In the genomic region with DNA sequence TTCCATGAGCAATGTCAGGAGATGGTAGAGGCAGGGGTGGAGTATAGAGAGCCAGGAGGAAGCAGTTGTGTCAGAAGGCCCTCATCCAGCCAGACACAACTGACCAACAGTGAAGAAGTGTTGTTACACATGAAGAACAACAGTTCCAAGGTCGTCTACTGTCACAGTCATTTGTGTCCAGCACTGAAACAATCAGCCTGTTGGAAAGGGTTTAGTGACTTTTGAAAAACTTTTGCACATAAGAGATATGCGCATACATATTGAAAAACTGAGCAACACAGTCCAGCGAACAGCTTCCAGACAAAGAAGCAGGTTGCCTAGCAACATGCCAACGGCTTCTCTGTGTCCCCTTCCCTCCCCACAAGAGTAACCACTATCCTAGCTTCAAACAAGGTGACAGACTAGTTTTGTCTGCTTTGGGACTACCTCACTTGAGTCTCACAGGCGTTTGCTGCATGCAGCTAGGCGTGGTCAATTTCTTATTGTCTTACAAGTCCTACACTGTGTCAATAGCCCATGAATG, we compare ENCODE assay signal across 20 mouse cellular contexts.
A peak's percentile ranks its signal among the peaks of the same experiment; 100 is the strongest.
DNase-seq lines count a peak whose midpoint lies in the region; ATAC-seq lines count a peak whose summit lies in the region.
"Had no signal": no experiment of that assay in that cellular context is flagged by ENCODE, and none has a peak within 500 bp of the region (broad histone marks: within the 10 kb centered on the region; RNA-seq: fewer than 3 reads in every experiment).

No protein-coding gene starts in this region.

- H3K4me1 ChIP-seq in midbrain, embryonic 11.5 days (ENCODE audit: control insufficient read depth, insufficient read depth, low read length), result peaks cover 14% of the 10 kb centered on the region
- H3K4me1 ChIP-seq: intestine, embryonic 15.5 days had no signal

- H3K4me2 ChIP-seq in midbrain, embryonic 11.5 days, result no peak overlapping the region
- H3K4me2 ChIP-seq: intestine, embryonic 15.5 days; neural tube, embryonic 13.5 days had no signal

- no peaks in the 10 kb centered on the region for H3K36me3 ChIP-seq in midbrain, embryonic 11.5 days (ENCODE audit: control insufficient read depth, insufficient read depth, low read length)
- H3K36me3 ChIP-seq: intestine, embryonic 15.5 days; neural tube, embryonic 13.5 days had no signal

- intact Hi-C loops in heart, postnatal 36 days (cut with DNase I), result no loop called here

- H3K27me3 ChIP-seq in midbrain, embryonic 11.5 days (ENCODE audit: control insufficient read depth, insufficient read depth, low read length), result no peaks in the 10 kb centered on the region
- H3K27me3 ChIP-seq: intestine, embryonic 15.5 days; neural tube, embryonic 13.5 days had no signal

- no peaks in the 10 kb centered on the region for H3K9me3 ChIP-seq in midbrain, embryonic 11.5 days (ENCODE audit: control insufficient read depth, low read length)
- H3K9me3 ChIP-seq: intestine, embryonic 15.5 days; neural tube, embryonic 13.5 days had no signal

- no peak overlapping the region for H3K27ac ChIP-seq in midbrain, embryonic 11.5 days (ENCODE audit: low read depth, low read length)
- H3K27ac ChIP-seq: heart, adult 2 months; intestine, embryonic 15.5 days; liver, embryonic 14.5 days; neural tube, embryonic 13.5 days had no signal

- WGBS in midbrain, embryonic 11.5 days, result 36% methylated on average over 6 of the region's 6 CpGs

- ATAC-seq in midbrain, embryonic 11.5 days (ENCODE audit: low FRiP score), result peak; percentile 65
- ATAC-seq: intestine, embryonic 15.5 days had no signal

- H3K4me3 ChIP-seq in midbrain, embryonic 11.5 days (ENCODE audit: low read depth, low read length), result no peak overlapping the region
- H3K4me3 ChIP-seq: heart, adult 2 months; intestine, embryonic 15.5 days; neural tube, embryonic 13.5 days had no signal

- DNase-seq in heart, adult 11 months, result peak; percentile 33
- no peak for DNase-seq in heart, postnatal 36 days
- DNase-seq in ES-CJ7 (ENCODE audit: low read depth, low spot score), result peak; percentile 13
- peak; percentile 38 for DNase-seq in brain, adult 2 months (ENCODE audit: low read depth, low spot score)
- peak; percentile 91 for DNase-seq in midbrain, embryonic 11.5 days (ENCODE audit: low spot score, missing footprints)
- DNase-seq in layer of hippocampus, adult 9-11 months, result no peak
- no peak for DNase-seq in adrenal gland, postnatal 14 days
- no peak for DNase-seq in thymus, postnatal 10 days (ENCODE audit: low spot score in 2 of 2)
- DNase-seq: adrenal gland, postnatal 36 days; cerebellum, adult 2 months; cerebellum, postnatal 36 days; gastrocnemius, postnatal 14 days; heart, adult 2 months; heart, postnatal 4 days; kidney, postnatal 36 days; right cerebral cortex, postnatal 14 days; thymus, postnatal 4 days had no signal

- no peak overlapping the region for H3K9ac ChIP-seq in midbrain, embryonic 11.5 days (ENCODE audit: low read length)
- H3K9ac ChIP-seq: intestine, embryonic 15.5 days; liver, embryonic 14.5 days; neural tube, embryonic 13.5 days had no signal

Comparison
In these comparisons a context has a peak if more than half of its experiments do, and no peak if none do; other contexts are left out.
1. DNase-seq: peak in heart, adult 11 months (single experiment), ES-CJ7 (single experiment), brain, adult 2 months (single experiment) and midbrain, embryonic 11.5 days (single experiment); none in heart, postnatal 36 days (0 of 2), layer of hippocampus, adult 9-11 months (single experiment), adrenal gland, postnatal 14 days (single experiment) and thymus, postnatal 10 days (0 of 2).